Mouse (Mus musculus) left cerebral cortex, postnatal 10 days (tissue): ENCODE measurements around the gene Acrbp. TPM values are rescaled to one million over a fixed set of nuclear protein-coding genes. Genes with fewer than 3 reads are reported as not detected.
"Not testable (repeated sequence)": the region's sequence is repeated elsewhere in the genome, so short reads cannot be mapped to it uniquely, and the experiment has no call there.

Source experiments
- DNase-seq, 2 experiments: peaks; one replicate each; pipeline ENCODE4 v3.0.0; 2021 to 2022; ENCODE audit warnings: low spot score in 2 of 2, mixed read lengths in 1 of 2; ENCODE audit errors: extremely low spot score in 1 of 2
- intact Hi-C: fragments of 180-260 bp; cut with DNase I; formaldehyde crosslinking; loops from one replicate; pipeline ENCODE4 v1.15.1; 2025
- total RNA-seq, 2 experiments: library from RNA; stranded (reverse); gene quantifications; 2 replicates each; pipeline ENCODE4 v1.2.3; 2021

Gene Acrbp
- total RNA-seq: 1 to 10 TPM; 8.0 to 8.7 TPM

- intact Hi-C loops: no loop called here
Observed at GRCm38 (mm10) chr6:125049678-125050077, at the start of gene Acrbp. TSS of gene Acrbp (plus strand) at chr6:125049689.

GRCm38 (mm10) chr6:125003706-125004105 is 45.8 kb upstream of the Acrbp start:
- no peak for DNase-seq
- intact Hi-C loops: no loop called here

More at GRCm38 (mm10) chr6:125049678-125050077, at the start of gene Acrbp:
- DNase-seq: no peak

GRCm38 (mm10) chr6:125005086-125005485 is 44.4 kb upstream of the Acrbp start:
- intact Hi-C loops: no loop called here
- DNase-seq: no peak

- intact Hi-C loops: no loop called here
- no peak for DNase-seq
Observed at GRCm38 (mm10) chr6:125008060-125008459, 41.4 kb upstream of the Acrbp start.

GRCm38 (mm10) chr6:125008586-125009128 is 40.8 kb upstream of the Acrbp start:
- DNase-seq: peak; percentile 98 to 100
- intact Hi-C loops: no loop called here

GRCm38 (mm10) chr6:125009129-125009180 is 40.5 kb upstream of the Acrbp start, which contains the start of gene Zfp384:
TSS of gene Zfp384 (plus strand) at chr6:125009145.
- intact Hi-C loops: no loop called here
- DNase-seq: no peak

- DNase-seq: peak; percentile 71 to 92
- intact Hi-C loops: no loop called here
Observed at GRCm38 (mm10) chr6:125009181-125010073, 40.1 kb upstream of the Acrbp start.

- intact Hi-C loops: no loop called here
Observed at GRCm38 (mm10) chr6:125017682-125018081, 31.8 kb upstream of the Acrbp start.

GRCm38 (mm10) chr6:125030532-125030931 is 19.0 kb upstream of the Acrbp start:
- peak in 1 of 2 experiments; percentile 69 for DNase-seq
- intact Hi-C loops: not testable (repeated sequence)

More at GRCm38 (mm10) chr6:125017682-125018081, 31.8 kb upstream of the Acrbp start:
- DNase-seq: no peak

- no peak for DNase-seq
- intact Hi-C loops: no loop called here
Observed at GRCm38 (mm10) chr6:125031604-125032003, 17.9 kb upstream of the Acrbp start.

- DNase-seq: no peak
- intact Hi-C loops: no loop called here
Observed at GRCm38 (mm10) chr6:125038666-125039065, 10.8 kb upstream of the Acrbp start.

GRCm38 (mm10) chr6:125039131-125039530 is 10.4 kb upstream of the Acrbp start:
- DNase-seq: no peak
- intact Hi-C loops: no loop called here

GRCm38 (mm10) chr6:125039533-125040153 is 9.8 kb upstream of the Acrbp start, which contains the start of gene Ing4:
TSS of gene Ing4 (plus strand) at chr6:125039760.
- intact Hi-C loops: no loop called here

GRCm38 (mm10) chr6:125040221-125040620 is 9.3 kb upstream of the Acrbp start:
- no peak for DNase-seq
- intact Hi-C loops: no loop called here

More at GRCm38 (mm10) chr6:125039533-125040153, 9.8 kb upstream of the Acrbp start, which contains the start of gene Ing4:
- DNase-seq: peak; percentile 93

- intact Hi-C loops: no loop called here
- DNase-seq: no peak
Observed at GRCm38 (mm10) chr6:125041047-125041446, 8.4 kb upstream of the Acrbp start.

- DNase-seq: no peak
- intact Hi-C loops: no loop called here
Observed at GRCm38 (mm10) chr6:125042081-125042480, 7.4 kb upstream of the Acrbp start.

- DNase-seq: peak; percentile 66 to 88
- intact Hi-C loops: loop anchor here (2.0 kb wide), 1 partner anchor 36 kb away; no protein-coding TSS in a partner anchor
Observed at GRCm38 (mm10) chr6:125046691-125047090, 2.8 kb upstream of the Acrbp start.

GRCm38 (mm10) chr6:125051237-125051636 is 1.7 kb downstream of the Acrbp start:
- no peak for DNase-seq
- intact Hi-C loops: no loop called here

- intact Hi-C loops: no loop called here
Observed at GRCm38 (mm10) chr6:125061493-125061892, 12.0 kb downstream of the Acrbp start.

GRCm38 (mm10) chr6:125062511-125062910 is 13.0 kb downstream of the Acrbp start:
- intact Hi-C loops: no loop called here
- no peak for DNase-seq

More at GRCm38 (mm10) chr6:125061493-125061892, 12.0 kb downstream of the Acrbp start:
- no peak for DNase-seq
